Mouse (Mus musculus) embryo, embryonic 11 days (tissue): ENCODE data around the gene Ofd1.

Experiments
- DNase-seq: peaks from one replicate; pipeline ENCODE4 v3.0.0-alpha.2; 2015

The Ofd1 gene

DNA sequence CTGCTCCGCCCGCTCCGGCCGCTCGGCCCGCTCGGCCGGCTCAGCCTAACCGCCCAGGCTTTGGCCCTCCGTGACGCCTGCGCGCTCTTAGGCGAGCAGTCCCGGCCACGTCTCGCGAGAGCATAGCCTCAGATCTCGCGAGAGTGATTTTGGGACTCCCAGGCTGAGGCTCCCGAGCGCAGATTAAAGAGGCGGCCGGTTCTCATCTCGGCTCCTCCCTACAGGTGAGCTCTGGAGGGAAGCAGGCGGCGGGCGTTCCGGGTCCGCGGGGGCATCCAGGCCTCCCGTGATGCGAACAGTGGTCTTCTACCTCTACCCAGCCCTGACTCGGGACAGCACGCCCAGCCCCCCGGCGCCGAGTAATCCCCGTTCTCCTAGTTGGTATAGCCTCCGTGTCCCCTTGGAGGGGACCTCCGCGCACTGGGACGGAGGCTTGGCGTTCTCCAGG is at the start of gene Ofd1:
TSS of gene Ofd1 (minus strand) at position 89 of the 448 bp plus-strand sequence.
- DNase-seq, result peak; percentile 95

GRCm38 (mm10) chrX:166479365-166479983 is 39.0 kb upstream of the Ofd1 start, which contains the start of gene Rab9:
Gene Rab9 (minus strand): TSS chrX:166479867.
- DNase-seq, result peak; percentile 95

GRCm38 (mm10) chrX:166478631-166479364 is 38.3 kb upstream of the Ofd1 start:
- peak; percentile 8 for DNase-seq

DNA sequence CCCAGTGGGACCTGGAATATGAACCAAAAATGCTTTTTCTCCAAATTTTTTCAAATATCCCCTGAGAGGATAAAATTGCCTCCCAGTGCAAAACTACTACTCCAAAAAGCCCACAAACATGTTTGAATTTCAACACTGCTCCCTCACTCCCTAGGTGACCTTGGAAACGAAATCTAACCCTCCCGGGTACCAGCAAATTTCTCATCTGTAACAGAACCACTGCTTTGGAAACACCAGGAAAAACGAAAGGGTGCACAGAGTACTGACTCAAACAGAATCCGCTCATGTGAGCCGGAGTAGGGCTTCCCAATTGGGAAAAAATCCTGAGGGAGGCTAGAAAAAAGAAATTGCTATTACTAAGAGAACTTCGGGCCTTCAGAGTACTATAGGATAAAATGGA is 36.9 kb upstream of the Ofd1 start:
- DNase-seq, result no peak

DNA sequence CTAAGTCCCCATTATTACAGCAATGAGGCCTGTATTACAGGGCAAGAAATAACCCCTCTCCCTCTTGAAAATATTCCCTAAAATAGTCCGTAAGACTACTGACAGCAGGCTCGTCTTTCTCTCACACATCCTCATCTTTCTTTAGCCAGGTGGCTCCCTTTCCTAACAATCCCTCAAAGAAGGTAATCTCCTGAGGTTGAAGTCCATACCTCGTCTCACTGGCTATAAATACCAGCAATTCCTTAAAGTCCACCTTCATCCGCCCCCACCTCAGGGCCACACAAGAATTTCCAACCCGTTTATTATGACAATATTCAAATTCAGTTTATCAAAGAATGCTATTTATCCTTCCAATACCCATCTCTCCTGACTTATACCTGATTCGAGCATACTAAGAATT is 32.1 kb upstream of the Ofd1 start:
- DNase-seq, result no peak

DNA sequence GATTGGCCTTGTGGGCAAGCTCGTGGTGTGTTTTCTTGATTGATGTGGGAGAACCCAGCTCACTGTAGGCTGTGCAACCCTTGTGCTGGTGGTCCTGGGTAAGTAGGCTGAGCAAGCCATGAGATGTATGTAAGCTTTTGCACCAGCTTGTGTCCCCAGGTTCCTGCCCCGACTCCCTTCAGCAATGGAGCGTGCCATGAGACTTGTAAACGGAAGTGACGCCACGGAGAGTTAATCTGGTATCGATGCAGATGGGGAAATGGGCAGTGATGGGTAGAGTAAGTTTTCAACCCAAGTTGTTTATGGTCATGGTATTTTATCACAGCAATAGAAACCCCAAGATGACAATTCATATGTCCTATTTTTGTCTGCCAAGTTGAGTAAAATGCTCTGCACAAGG is 27.8 kb upstream of the Ofd1 start:
- DNase-seq, result no peak

GRCm38 (mm10) chrX:166455525-166455924 is 15.0 kb upstream of the Ofd1 start:
- DNase-seq, result no peak

- DNase-seq, result no peak
Measured at GRCm38 (mm10) chrX:166454331-166454730, 13.8 kb upstream of the Ofd1 start.

GRCm38 (mm10) chrX:166453532-166453931 is 13.0 kb upstream of the Ofd1 start:
- DNase-seq, result no peak

DNA sequence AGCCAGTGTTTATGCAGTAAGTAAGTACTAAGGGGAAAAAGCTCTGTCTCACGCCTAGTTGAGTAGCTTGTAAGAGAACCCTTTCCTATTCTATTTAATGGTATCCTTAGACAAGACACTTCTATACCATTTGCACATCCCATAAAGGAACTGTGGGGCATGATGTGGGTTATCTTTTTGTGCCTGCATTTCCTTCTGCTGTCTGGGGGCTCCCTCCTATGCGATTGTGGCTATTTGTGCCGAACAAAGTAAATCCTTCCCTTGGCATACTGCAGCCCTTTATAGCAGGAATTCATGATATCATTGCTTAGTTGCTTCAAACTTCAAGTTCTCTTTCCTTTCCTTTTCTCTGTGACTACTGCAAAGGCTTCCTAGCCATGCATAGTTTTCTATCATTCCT is 4.0 kb upstream of the Ofd1 start:
- no peak for DNase-seq

GRCm38 (mm10) chrX:166440036-166440615 is 378 bp downstream of the Ofd1 start, which contains the start of gene Trappc2:
Gene Trappc2 (plus strand): TSS chrX:166440574.
- DNase-seq, result no peak

GRCm38 (mm10) chrX:166434812-166435211 is 5.7 kb downstream of the Ofd1 start:
- peak; percentile 22 for DNase-seq

DNA sequence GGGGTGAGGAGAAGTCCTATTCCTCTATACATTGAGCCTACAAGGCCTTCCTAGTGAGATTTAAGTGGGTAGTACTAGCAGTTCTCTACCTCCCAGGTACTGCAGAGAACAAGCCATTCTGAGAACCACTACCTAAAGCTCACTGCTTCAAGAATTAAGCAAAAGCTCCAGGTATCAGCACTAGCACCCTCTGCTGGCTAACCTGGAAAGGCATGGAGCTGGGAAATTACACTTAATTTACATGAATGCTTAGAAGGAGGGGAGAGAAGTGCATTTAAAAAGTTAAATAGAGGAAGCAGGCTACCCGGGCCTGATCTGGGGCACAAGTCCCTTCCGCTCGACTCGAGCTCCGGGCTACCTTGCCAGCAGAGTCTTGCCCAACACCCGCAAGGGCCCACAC is 24.3 kb downstream of the Ofd1 start:
- peak; percentile 29 for DNase-seq

- no peak for DNase-seq
Measured at GRCm38 (mm10) chrX:166407865-166408264, 32.6 kb downstream of the Ofd1 start.

DNA sequence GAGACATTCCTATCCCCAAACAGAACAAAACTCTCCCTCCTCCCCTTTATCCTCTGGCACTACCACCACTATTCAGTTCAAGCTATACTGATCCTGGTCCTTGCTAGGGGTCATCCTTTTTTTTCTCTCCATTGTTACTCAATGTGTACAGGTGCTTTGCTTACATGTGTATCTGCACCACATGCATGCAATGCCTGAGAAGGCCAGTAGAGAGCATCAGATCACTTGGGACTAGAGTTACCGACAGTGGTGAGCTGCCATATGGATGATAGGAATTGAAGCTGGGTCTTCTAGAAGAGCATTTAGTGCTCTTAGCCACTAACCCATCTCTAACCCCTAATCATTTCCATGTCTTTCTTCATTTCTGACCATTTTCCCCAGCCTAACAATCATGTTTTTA is 46.8 kb downstream of the Ofd1 start:
- DNase-seq, result no peak

DNA sequence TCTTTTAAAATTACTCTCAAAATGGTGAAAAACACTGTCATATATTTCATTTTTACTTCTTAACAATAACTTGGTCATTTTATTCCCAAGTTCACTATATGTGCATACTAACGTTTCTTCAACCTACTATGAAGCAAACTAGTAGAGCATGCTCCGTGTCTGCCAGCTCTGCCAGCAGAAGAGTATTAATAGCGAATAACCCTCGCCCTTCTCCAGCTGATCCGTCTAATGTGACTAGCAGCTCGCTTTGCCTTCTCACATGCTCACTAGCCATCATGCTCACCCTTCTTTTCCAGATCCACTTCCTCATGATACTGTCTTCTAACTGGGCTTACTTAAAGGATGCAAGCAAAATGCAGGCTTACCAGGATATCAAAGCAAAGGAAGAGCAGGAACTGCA is 53.8 kb downstream of the Ofd1 start:
- no peak for DNase-seq

GRCm38 (mm10) chrX:166384935-166385334 is 55.6 kb downstream of the Ofd1 start:
- peak; percentile 2 for DNase-seq

- DNase-seq, result no peak
Measured at GRCm38 (mm10) chrX:166383606-166384005, 56.9 kb downstream of the Ofd1 start.

- DNase-seq, result no peak
Measured at GRCm38 (mm10) chrX:166378652-166379051, 61.9 kb downstream of the Ofd1 start.

- DNase-seq, result no peak
Measured at GRCm38 (mm10) chrX:166376681-166377328, 63.7 kb downstream of the Ofd1 start.

- peak; percentile 11 for DNase-seq
Measured at GRCm38 (mm10) chrX:166365458-166366213, 74.9 kb downstream of the Ofd1 start.

- DNase-seq, result no peak
Measured at GRCm38 (mm10) chrX:166360455-166360854, 80.0 kb downstream of the Ofd1 start.
